Mouse (Mus musculus) adrenal gland, adult (tissue): ENCODE data around the gene Ltb4r2.

Source experiments
- DNase-seq, 2 experiments: peaks; one replicate each; pipeline ENCODE4 v3.0.0; 2022 to 2023; ENCODE audit warnings: low spot score in 1 of 2; ENCODE audit not compliant: inconsistent age in 2 of 2

The Ltb4r2 gene

DNA sequence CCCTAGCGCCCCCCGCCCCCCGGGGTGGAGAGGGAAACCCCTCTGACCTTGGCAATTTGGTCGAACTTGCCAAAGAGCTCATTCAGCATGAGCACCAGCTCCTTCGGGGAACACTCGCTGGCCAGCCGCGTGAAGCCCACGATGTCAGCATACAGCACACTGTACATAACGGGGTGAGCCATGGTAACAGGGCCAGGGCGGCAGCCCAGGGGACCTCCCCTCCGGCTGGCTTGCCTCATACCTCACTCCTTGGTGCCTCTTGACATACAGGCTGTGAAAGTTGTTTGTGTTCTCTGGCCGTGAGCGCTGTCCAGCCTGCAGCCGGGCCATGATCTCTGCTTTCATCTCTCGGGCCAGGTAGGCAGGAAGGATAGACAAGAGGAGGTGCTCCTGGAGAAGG lies 18.4 kb downstream of the Ltb4r2 start:
- peak; percentile 3 to 19 for DNase-seq

DNA sequence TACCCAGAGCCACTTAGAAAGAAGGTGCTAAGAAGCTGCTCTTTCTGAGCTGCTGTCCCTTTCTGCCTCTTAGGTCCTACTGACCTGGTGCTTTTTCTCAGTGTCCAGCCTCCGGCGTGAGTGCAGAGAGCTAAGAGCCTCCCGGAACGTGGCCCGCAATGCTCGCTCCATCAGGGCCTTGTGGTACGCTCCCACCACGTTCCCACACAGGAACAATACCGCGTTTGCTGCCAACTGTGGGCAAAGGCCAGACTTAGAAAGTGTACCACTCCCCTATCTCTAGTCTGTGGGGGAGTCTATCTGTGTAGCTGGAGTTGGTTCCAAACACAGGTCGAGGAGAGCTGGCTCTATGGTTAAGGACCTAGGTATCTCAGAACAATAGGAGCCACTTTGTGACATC lies 19.5 kb downstream of the Ltb4r2 start:
- DNase-seq = peak in 1 of 2 experiments; percentile 6

DNA sequence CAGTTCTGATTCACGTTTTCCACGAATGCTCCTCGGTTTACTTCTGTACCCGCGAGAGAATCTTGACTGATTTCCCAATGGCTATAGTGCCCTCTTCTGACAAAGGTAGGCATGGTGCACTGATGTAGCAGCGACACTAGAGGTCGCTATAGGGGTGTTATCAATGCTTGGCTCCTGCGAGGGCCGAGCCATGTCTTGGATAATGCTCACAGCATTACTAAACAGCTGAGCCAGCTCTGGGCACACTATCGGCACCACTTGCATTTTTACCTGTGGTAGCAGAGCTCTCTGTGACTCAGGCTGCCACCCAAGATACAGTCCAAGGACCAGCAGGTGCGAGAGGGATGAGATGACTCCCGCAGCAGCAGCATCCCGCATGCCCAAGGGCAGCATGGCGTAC lies 20.1 kb downstream of the Ltb4r2 start:
- peak; percentile 68 to 89 for DNase-seq

DNA sequence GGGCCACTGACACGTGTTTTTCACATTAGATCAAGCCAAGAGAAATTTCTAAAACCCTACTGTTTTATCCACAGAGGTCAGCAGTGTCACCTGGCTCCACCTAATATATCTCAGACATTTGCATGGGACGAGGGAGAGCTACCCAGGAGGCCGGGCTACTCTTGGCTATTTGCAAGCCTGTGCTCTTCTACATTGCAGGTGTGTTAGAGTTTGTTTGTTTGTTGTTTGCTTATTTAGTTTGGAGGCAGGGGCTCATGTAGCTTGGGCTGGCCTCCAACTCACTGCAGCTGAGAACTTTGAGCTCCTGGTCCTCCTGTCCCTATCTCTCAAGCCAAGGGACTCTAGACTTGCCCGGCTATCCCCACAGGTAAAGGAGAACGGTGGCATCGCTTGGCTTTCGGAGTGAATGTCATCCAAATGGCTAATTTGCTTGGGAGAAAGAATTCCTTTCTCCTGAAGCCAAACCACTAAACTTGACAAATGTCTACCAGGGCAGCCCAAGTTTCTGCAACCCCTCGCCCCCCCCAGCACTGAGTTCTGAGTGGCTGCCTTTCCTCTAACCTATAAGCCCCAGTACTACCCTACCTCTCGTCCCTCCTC lies 21.2 kb downstream of the Ltb4r2 start:
- peak; percentile 6 to 18 for DNase-seq

DNA sequence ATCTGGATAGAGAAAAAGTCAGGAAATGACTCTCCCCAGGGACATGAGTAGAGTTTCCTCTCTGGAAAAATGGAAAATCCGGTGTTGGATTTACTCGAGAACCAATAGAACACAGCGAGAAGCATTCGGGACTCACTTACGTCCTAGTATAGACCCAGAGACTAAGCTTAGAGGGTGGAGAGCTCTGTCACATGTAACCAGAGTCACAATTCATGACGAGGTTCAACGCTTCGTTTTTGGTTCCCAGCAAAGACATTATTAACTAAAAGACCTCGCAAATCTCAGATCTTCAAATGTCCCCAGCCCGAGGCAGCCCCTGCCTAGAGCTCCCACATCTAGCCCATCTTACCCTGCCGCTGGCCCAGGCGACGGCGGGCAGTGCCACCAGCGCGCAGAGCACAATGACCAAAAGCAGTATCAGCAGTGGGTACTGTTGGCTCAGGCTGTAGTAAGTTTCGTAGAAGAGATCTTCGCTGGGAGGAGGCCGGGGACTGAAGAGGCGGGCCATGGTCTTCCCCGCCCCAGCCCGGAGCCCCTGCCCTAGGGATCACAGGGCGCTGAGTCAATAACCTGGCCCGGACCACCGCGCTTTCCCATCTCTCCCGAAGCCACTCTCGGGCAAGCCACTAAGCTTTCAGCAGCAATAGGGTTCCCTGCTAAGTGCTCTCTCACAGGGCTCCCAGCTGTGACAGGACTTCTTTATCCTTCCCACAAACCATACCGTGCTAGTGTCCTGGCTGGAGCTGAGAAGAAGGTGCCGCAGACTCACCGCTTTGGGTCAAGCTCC lies 22.1 kb downstream of the Ltb4r2 start:
- DNase-seq = peak; percentile 6 to 64

DNA sequence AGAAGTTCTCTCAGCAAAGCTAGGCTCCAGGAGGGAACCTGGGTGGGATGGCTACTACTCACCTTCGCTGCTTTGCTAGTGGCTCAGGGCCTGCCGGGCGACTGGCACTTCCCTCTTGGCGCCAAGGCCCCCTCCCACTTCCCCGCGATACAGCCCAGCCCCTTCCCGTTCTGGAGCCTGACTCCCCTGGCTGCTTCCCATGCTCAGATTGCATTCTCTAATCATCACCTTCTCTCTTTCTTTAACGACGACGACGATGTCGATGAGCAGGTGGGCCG lies 22.7 kb downstream of the Ltb4r2 start, which contains the start of gene Adcy4:
TSS of gene Adcy4 (minus strand) at position 138 of the 278 bp plus-strand sequence.
- DNase-seq = peak; percentile 16 to 33

DNA sequence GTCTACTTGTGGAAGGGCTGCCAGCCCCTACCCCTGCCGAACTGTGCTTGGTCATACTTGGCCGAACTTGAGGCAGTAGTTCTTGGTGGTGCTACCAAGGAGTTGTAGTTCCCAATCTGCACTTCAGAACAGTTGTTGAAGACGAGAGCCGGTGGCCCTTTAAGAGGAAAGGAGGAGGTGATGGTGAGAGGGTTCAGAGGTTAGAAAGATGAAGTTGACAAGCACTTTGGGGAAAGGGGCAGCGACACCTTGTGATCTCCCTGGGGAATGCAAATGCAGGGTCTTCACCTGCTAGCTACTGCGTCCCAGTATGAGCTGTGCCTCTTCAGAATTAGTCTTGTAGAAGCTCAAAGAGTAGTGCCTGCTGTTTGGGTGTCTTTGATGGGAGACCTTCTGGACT lies 24.0 kb downstream of the Ltb4r2 start:
- peak in 1 of 2 experiments; percentile 2 for DNase-seq

DNA sequence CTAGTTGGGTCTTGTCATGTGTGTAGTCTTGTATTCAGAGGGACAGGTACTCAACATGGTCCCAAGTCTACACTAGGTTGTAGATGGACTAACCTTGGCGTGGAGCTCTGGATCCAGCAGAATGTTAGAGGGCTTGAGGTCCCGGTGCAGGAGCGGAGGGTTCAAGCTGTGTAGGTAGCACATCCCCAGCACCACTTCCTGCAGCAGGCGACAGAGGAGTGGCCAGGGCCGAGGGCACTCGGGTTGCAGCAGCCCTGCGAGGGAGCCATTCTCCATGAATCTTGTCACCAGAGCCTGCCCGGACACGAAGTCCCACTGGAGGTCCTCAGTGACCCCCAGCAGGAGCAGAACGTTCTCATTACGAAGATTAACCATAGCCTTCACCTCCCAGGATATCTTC lies 26.5 kb downstream of the Ltb4r2 start:
- peak in 1 of 2 experiments; percentile 21 for DNase-seq

DNA sequence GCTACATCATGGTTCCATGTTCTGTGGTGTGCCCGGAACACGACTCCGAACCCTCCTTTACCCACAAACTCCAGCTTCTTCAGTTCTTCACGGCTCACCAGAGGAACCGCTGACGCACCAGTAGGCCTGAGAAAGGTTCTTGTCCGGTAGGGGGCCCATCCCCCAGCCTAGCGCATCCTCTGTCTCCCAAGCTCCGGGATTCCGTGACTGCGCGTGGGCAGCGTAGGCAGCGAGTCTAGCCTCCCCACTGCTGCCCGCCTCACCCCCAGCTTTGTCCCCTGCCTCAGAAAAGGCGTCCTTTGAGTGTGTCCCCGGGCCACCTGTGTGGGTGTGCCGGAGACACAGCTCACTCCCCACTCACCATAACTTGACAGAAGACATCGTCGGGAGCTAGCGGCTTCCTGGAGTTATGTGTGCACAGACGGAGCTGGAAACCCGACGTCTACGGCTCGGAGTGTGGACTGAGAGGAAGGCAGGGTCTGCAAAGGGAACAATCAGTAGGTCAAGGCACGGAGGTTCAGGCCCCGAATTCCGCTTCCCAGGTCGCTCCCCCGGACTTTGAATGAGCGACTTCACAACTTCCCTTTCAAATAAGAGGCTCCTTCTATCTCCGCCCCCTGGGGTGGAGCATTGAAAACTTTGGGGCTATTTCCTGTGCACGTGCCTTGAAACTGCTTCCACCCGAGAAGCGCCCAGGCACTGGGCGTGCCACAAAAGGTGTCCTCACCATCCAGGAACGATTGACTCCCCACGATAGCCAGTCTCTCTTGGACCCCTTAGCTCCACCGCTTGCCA lies 27.2 kb downstream of the Ltb4r2 start, which contains the start of gene Ripk3:
TSS of gene Ripk3 (minus strand) at position 610 of the 795 bp plus-strand sequence.
- DNase-seq = peak in 1 of 2 experiments; percentile 78

DNA sequence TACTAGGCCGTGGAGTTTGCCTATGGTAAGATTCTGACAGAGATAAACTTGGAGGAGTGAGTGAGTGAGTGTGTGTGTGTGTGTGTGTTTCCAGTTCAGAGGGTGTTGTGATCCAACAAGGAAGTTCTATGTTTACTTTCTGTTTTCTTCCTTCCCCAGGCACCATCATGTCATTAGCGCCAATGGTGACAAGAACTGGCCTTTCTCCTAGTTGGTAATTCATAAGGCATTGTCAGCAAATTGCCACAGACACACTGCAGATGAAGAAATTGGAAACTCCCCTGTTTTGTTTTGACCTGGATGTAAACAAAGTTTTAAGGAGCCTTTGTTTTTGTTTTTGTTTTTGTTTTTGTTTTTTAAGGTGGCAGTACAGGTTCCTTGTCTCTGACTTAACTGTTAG lies 32.2 kb downstream of the Ltb4r2 start:
- peak in 1 of 2 experiments; percentile 14 for DNase-seq

DNA sequence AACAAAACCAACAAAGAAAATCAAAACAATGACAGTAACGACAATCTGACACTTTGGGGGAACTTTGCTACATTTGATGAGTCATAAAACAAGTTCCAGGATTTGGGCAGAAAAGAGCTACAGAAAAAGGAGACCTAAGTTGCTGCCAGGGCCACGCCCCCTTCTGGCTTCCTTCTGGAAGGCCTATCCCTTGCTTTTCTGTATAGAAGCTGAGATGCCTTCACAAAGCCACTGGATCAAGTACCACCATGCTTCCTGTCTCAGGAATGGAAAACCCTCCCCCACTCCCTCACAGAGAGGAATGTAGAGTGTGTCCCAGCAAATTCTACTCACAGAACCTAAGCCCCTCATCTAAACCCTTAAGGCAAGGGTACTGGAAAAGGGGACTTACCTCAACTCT lies 32.7 kb downstream of the Ltb4r2 start:
- DNase-seq = peak in 1 of 2 experiments; percentile 33

DNA sequence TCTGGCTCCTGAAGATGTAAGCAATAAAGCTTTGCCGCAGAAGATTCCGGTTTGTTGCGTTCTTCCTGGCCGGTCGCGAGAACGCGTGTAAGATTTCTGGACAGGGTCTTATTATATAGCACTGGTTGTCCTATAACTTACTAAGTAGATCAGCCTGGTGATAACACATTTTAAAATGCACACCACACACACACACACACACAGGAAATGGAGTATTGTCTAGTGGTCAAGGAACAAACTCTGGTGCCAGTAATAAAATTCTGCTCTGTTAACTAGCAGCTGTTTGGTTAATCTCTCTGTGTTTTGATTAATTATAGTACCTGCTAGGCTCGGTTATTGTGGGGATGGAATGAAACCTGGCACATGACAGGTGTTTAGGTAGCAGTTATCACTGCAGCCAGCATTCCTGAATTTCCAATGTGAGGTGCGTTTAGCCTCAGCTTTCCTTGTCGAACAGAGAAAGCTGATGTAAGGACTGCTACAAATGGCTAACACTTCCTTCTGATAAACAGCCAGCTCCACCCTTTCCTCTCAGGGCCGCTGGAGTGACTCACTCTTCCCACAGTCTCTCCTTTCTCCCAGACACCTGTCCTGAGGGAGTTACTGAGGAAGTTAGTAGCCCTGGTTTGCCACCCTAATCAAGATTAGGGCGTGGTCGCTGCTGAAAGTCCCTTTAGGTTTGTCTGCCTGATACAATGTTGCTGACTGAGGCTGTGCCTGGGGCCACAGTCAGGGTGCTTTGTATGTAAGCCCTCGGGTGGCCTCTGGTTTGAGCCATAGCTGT lies 34.3 kb downstream of the Ltb4r2 start:
- DNase-seq = peak; percentile 3 to 37
